Mouse (Mus musculus) splenic B cell, adult 2 months (primary cell): ENCODE data around the gene Tal1.

ENCODE experiments used
- DNase-seq: peaks from one replicate; pipeline ENCODE4 v3.0.0-alpha.2; 2011; ENCODE audit warnings: low read depth, low spot score
- H3K27me3 ChIP-seq: 2 replicates; pipeline ENCODE4 v1.6.1; 2012; ENCODE audit warnings: mild to moderate bottlenecking, low read length, moderate library complexity, mixed read lengths; ENCODE audit not compliant: control insufficient read depth, poor library complexity, insufficient read depth, severe bottlenecking
- H3K36me3 ChIP-seq: 2 replicates; pipeline ENCODE4 v1.6.1; 2012; ENCODE audit warnings: mild to moderate bottlenecking, low read length, moderate library complexity, mixed read lengths; ENCODE audit not compliant: control insufficient read depth, poor library complexity, insufficient read depth, severe bottlenecking

The Tal1 gene

GRCm38 (mm10) chr4:115056371-115056920 lies at the start of gene Tal1:
Gene Tal1, plus strand, starts transcription at chr4:115056426.
- Histone ChIP-seq H3K36me3 (no peaks in the 10 kb centered on the region), H3K27me3 (no peaks in the 10 kb centered on the region; the same call in 1 of the 2 replicates)
- DNase-seq, result no peak

GRCm38 (mm10) chr4:115014276-115014675 lies 42.0 kb upstream of the Tal1 start:
- no peaks in the 10 kb centered on the region for H3K27me3 ChIP-seq
- no peaks in the 10 kb centered on the region for H3K36me3 ChIP-seq
- DNase-seq, result no peak

GRCm38 (mm10) chr4:115019997-115020396 lies 36.2 kb upstream of the Tal1 start:
- DNase-seq, result no peak
- Histone ChIP-seq H3K27me3 (no peaks in the 10 kb centered on the region), H3K36me3 (no peaks in the 10 kb centered on the region)

DNA sequence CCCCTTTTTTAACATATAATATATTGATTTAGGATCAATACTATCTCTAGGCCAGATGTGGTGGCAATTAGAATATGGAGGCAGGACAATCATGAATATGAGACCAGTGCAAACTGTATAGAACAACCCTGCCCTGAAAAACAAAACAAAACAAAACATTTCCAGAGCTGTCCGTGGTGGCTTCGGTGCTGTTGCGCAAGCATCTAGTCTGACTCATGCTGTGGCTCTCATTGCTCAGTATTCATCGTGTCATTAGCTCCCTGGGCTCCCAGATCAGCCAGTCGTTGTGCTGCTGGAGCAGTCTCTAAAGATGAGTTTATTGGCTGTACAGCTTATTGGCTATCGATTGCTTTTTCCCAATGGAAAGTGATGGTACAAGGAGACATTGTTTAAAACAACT lies 21.2 kb upstream of the Tal1 start:
- DNase-seq, result no peak
- Histone ChIP-seq H3K27me3 (no peaks in the 10 kb centered on the region), H3K36me3 (no peaks in the 10 kb centered on the region)

- no peaks in the 10 kb centered on the region for H3K27me3 ChIP-seq
- peak; percentile 60 for DNase-seq
These were observed 18.0 kb upstream of the Tal1 start for GRCm38 (mm10) chr4:115038242-115038641.

GRCm38 (mm10) chr4:115045621-115046020 lies 10.6 kb upstream of the Tal1 start:
- no peaks in the 10 kb centered on the region for H3K36me3 ChIP-seq
- no peaks in the 10 kb centered on the region for H3K27me3 ChIP-seq
- no peak for DNase-seq

More at GRCm38 (mm10) chr4:115038242-115038641, 18.0 kb upstream of the Tal1 start:
- H3K36me3 ChIP-seq, result no peaks in the 10 kb centered on the region

- H3K27me3 ChIP-seq, result no peaks in the 10 kb centered on the region
- no peaks in the 10 kb centered on the region for H3K36me3 ChIP-seq
- peak; percentile 60 for DNase-seq
These were observed 8.5 kb upstream of the Tal1 start for GRCm38 (mm10) chr4:115047750-115048149.

GRCm38 (mm10) chr4:115048190-115048589 lies 8.0 kb upstream of the Tal1 start:
- no peak for DNase-seq
- Histone ChIP-seq H3K36me3 (no peaks in the 10 kb centered on the region), H3K27me3 (no peaks in the 10 kb centered on the region)

GRCm38 (mm10) chr4:115051245-115051644 lies 5.0 kb upstream of the Tal1 start:
- no peak for DNase-seq

DNA sequence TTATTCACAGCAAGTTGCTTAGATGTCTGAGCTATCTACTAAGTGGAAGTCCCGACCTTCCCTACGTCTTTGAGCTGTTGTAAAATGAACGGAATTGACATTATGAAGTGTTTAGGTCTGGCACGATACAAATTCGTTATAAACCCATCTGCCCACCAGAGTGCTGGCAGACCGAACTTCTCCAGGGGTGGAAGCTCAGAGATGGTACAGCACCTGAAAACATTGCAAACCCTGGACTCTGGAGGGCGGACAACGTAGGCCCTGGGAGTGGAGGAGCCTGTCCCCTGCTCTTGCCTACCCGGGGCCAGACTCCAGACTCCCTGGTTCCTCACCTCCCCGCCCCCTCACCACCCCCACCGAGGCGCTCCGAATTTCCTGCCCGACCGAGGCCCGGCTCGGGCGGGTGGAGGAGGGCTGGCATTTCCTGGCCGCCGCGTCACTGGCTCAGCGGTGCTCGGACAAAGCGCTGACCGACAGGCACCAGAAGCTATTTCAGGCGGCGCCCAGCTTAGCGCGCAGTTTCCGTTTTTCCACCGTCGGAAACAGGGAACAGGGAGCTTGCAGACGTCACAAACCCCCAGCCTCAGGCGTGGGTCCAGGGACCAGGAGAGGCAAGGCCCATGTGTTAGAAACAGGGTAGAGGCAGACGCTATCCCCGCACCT lies 3.8 kb upstream of the Tal1 start:
- Histone ChIP-seq H3K36me3 (no peaks in the 10 kb centered on the region), H3K27me3 (no peaks in the 10 kb centered on the region; the same call in 1 of the 2 replicates)
- DNase-seq, result no peak

More at GRCm38 (mm10) chr4:115051245-115051644, 5.0 kb upstream of the Tal1 start:
- Histone ChIP-seq H3K27me3 (no peaks in the 10 kb centered on the region; the same call in 1 of the 2 replicates), H3K36me3 (no peaks in the 10 kb centered on the region)

- H3K36me3 ChIP-seq, result no peaks in the 10 kb centered on the region
- no peak for DNase-seq
- H3K27me3 ChIP-seq, result no peaks in the 10 kb centered on the region; the same call in 1 of the 2 replicates
These were observed 1.2 kb upstream of the Tal1 start for GRCm38 (mm10) chr4:115055044-115055443.

DNA sequence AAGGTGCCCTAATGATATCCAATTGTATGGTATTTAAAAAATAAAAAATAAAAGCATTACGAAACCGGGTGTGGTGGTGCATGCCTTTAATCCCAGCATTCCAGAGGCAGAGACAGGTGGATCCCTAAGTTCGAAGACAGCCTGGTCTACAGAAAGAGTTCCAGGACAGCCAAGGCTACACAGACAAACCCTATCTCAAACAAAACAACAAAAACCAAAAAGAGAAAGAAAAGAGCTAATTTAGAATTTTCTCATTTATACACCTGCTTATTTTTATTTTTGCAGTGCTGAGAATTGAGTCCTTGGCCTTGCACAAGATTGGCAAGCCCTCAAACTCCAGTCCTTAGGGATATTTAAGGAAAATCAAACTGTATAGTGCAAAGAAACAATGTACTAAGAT lies 535 bp upstream of the Tal1 start:
- DNase-seq, result no peak
- Histone ChIP-seq H3K27me3 (no peaks in the 10 kb centered on the region; the same call in 1 of the 2 replicates), H3K36me3 (no peaks in the 10 kb centered on the region)

- H3K36me3 ChIP-seq, result no peaks in the 10 kb centered on the region
- no peaks in the 10 kb centered on the region; the same call in 1 of the 2 replicates for H3K27me3 ChIP-seq
- DNase-seq, result peak; percentile 53
These were observed 871 bp downstream of the Tal1 start for GRCm38 (mm10) chr4:115056921-115057673.

GRCm38 (mm10) chr4:115057674-115058316 lies 1.6 kb downstream of the Tal1 start:
- H3K27me3 ChIP-seq, result no peaks in the 10 kb centered on the region; the same call in 1 of the 2 replicates
- DNase-seq, result peak; percentile 18
- no peaks in the 10 kb centered on the region for H3K36me3 ChIP-seq
